In the genomic region with DNA sequence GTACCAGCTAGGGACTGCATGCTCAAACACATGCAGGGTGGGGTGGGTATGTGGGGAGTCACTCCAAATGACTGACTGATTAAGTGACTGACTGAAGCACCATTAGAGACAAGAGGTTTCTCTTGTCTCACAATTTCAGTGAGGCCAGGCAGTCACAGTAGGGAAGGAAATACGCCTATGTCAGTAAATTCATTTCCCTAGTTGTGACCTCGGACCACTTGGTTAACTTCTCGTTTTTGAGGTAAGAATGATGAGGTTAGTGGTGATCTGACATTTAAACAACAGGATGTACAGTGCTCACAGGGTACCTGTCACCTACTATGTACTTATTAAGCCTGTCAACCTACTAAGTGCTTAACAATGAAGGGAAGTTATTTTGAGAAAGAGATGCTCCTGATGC, we compare ENCODE assay signal across 25 mouse cellular contexts.
"Had no signal": no experiment of that assay in that cellular context is flagged by ENCODE, and none has a peak within 500 bp of the region (broad histone marks: within the 10 kb centered on the region; RNA-seq: fewer than 3 reads in every experiment).

No protein-coding gene starts in this region.

- H3K4me3 ChIP-seq: heart, embryonic 10.5 days; heart, embryonic 12.5 days; hindbrain, embryonic 10.5 days; hindbrain, embryonic 12.5 days; intestine, embryonic 15.5 days; layer of hippocampus, adult 2 months; left cerebral cortex, adult 2 months; limb, embryonic 13.5 days; limb, embryonic 15.5 days had no signal

- DNase-seq: forebrain, postnatal 0 days; gastrocnemius, postnatal 14 days; gastrocnemius, postnatal 36 days; heart, adult 18-20 months; heart, postnatal 10 days; heart, postnatal 36 days; kidney, adult 18-20 months; kidney, adult 8-10 months; kidney, postnatal 10 days; kidney, postnatal 25 days; kidney, postnatal 4 days; left cerebral cortex, postnatal 4 days had no signal

- H3K4me1 ChIP-seq: hindbrain, embryonic 10.5 days; hindbrain, embryonic 12.5 days; intestine, embryonic 15.5 days; limb, embryonic 13.5 days; limb, embryonic 15.5 days had no signal

- H3K36me3 ChIP-seq: heart, embryonic 10.5 days; heart, embryonic 12.5 days; hindbrain, embryonic 10.5 days; hindbrain, embryonic 12.5 days; intestine, embryonic 15.5 days; limb, embryonic 13.5 days; limb, embryonic 15.5 days had no signal

- H3K27ac ChIP-seq: heart, embryonic 10.5 days; hindbrain, embryonic 10.5 days; hindbrain, embryonic 12.5 days; hindbrain, embryonic 14.5 days; intestine, embryonic 15.5 days; layer of hippocampus, adult 2 months; left cerebral cortex, adult 2 months; limb, embryonic 13.5 days; limb, embryonic 15.5 days had no signal

- H3K27me3 ChIP-seq: heart, embryonic 12.5 days; hindbrain, embryonic 12.5 days; intestine, embryonic 15.5 days; limb, embryonic 13.5 days; limb, embryonic 15.5 days had no signal

- ATAC-seq: forebrain, postnatal 0 days; hindbrain, embryonic 16.5 days; inflammation-experienced regulatory T-cells, adult 6 months; intestine, embryonic 15.5 days; intestine, postnatal 0 days had no signal

- H3K9ac ChIP-seq: forebrain, postnatal 0 days; heart, embryonic 12.5 days; hindbrain, embryonic 12.5 days; hindbrain, embryonic 14.5 days; intestine, embryonic 15.5 days; limb, embryonic 13.5 days; limb, embryonic 15.5 days had no signal
